Mouse (Mus musculus): ENCODE measurements around the gene Lhfpl4. TPM values are rescaled to one million over a fixed set of nuclear protein-coding genes. Genes with fewer than 3 reads are reported as not detected.

Gene Lhfpl4
- polyA plus RNA-seq, 1 experiment from 2014 or later: 1.3 TPM

GRCm38 (mm10) chr6:113161982-113162381 lies 33.2 kb downstream of the Lhfpl4 start:
- DNase-seq (ENCODE audit: low spot score): no peak
- Histone ChIP-seq H3K27me3 (ENCODE audit: low read depth, poor library complexity, severe bottlenecking) (no peaks in the 10 kb centered on the region), H3K4me3 (no peak overlapping the region), H3K27ac (no peak overlapping the region), H3K4me1 (no peaks in the 10 kb centered on the region), H3K9me3 (replicated peaks) (peaks cover 2% of the 10 kb centered on the region; the same call in 1 of the 2 replicates), H3K36me3 (peaks cover 24% of the 10 kb centered on the region)
- WGBS: 88% methylated on average over 1 of the region's 1 CpGs

GRCm38 (mm10) chr6:113160106-113160505 lies 35.1 kb downstream of the Lhfpl4 start:
- H3K27me3 ChIP-seq (ENCODE audit: low read depth, poor library complexity, severe bottlenecking): no peaks in the 10 kb centered on the region
- peaks cover 39% of the 10 kb centered on the region for H3K36me3 ChIP-seq
- H3K9me3 ChIP-seq (replicated peaks): peaks cover 2% of the 10 kb centered on the region; the same call in 1 of the 2 replicates
- no peak for DNase-seq (ENCODE audit: low spot score)
- H3K27ac ChIP-seq: no peak overlapping the region
- WGBS: 93% methylated on average over 10 of the region's 10 CpGs
- no peaks in the 10 kb centered on the region for H3K4me1 ChIP-seq
- no peak overlapping the region for H3K4me3 ChIP-seq

- H3K9me3 ChIP-seq (replicated peaks): no peaks in the 10 kb centered on the region
- H3K36me3 ChIP-seq: peaks cover 79% of the 10 kb centered on the region
- DNase-seq (ENCODE audit: low spot score): no peak
- H3K4me3 ChIP-seq: no peak overlapping the region
- no peaks in the 10 kb centered on the region for H3K4me1 ChIP-seq
- H3K27me3 ChIP-seq (ENCODE audit: low read depth, poor library complexity, severe bottlenecking): no peaks in the 10 kb centered on the region
- 94% methylated on average over 4 of the region's 4 CpGs for WGBS
- H3K27ac ChIP-seq: no peak overlapping the region
Observed at GRCm38 (mm10) chr6:113156064-113156463, 39.1 kb downstream of the Lhfpl4 start.

- peaks cover 84% of the 10 kb centered on the region for H3K36me3 ChIP-seq
- no peak overlapping the region for H3K4me3 ChIP-seq
- no peak for DNase-seq (ENCODE audit: low spot score)
- H3K27me3 ChIP-seq (ENCODE audit: low read depth, poor library complexity, severe bottlenecking): no peaks in the 10 kb centered on the region
- H3K27ac ChIP-seq: no peak overlapping the region
- H3K9me3 ChIP-seq (replicated peaks): no peaks in the 10 kb centered on the region
- WGBS: 92% methylated on average over 6 of the region's 6 CpGs
- H3K4me1 ChIP-seq: no peaks in the 10 kb centered on the region
Observed at GRCm38 (mm10) chr6:113154886-113155285, 40.3 kb downstream of the Lhfpl4 start.

- no peaks in the 10 kb centered on the region for H3K4me1 ChIP-seq
- no peaks in the 10 kb centered on the region for H3K9me3 ChIP-seq (replicated peaks)
- H3K27me3 ChIP-seq (ENCODE audit: low read depth, poor library complexity, severe bottlenecking): no peaks in the 10 kb centered on the region
- H3K36me3 ChIP-seq: peaks cover 89% of the 10 kb centered on the region
- 94% methylated on average over 8 of the region's 8 CpGs for WGBS
- DNase-seq (ENCODE audit: low spot score): no peak
- H3K4me3 ChIP-seq: no peak overlapping the region
- no peak overlapping the region for H3K27ac ChIP-seq
Observed at GRCm38 (mm10) chr6:113154071-113154470, 41.1 kb downstream of the Lhfpl4 start.

GRCm38 (mm10) chr6:113145249-113145648 lies 49.9 kb downstream of the Lhfpl4 start:
- no peak for DNase-seq (ENCODE audit: low spot score)
- WGBS: 97% methylated on average over 4 of the region's 4 CpGs
- Histone ChIP-seq H3K27me3 (ENCODE audit: low read depth, poor library complexity, severe bottlenecking) (no peaks in the 10 kb centered on the region), H3K9me3 (replicated peaks) (no peaks in the 10 kb centered on the region), H3K36me3 (peaks cover 100% of the 10 kb centered on the region), H3K4me1 (no peaks in the 10 kb centered on the region), H3K4me3 (no peak overlapping the region), H3K27ac (no peak overlapping the region)

- H3K9me3 ChIP-seq (replicated peaks): no peaks in the 10 kb centered on the region
- no peak overlapping the region for H3K27ac ChIP-seq
- H3K4me3 ChIP-seq: no peak overlapping the region
- H3K36me3 ChIP-seq: peaks cover 100% of the 10 kb centered on the region
- 96% methylated on average over 1 of the region's 1 CpGs for WGBS
- H3K27me3 ChIP-seq (ENCODE audit: low read depth, poor library complexity, severe bottlenecking): no peaks in the 10 kb centered on the region
- DNase-seq (ENCODE audit: low spot score): no peak
- no peaks in the 10 kb centered on the region for H3K4me1 ChIP-seq
Observed at GRCm38 (mm10) chr6:113144764-113145163, 50.4 kb downstream of the Lhfpl4 start.

- H3K4me3 ChIP-seq: no peak overlapping the region
- H3K27ac ChIP-seq: no peak overlapping the region
- H3K9me3 ChIP-seq (replicated peaks): no peaks in the 10 kb centered on the region
- peaks cover 100% of the 10 kb centered on the region for H3K36me3 ChIP-seq
- no peak for DNase-seq (ENCODE audit: low spot score)
- 85% methylated on average over 1 of the region's 1 CpGs for WGBS
- H3K27me3 ChIP-seq (ENCODE audit: low read depth, poor library complexity, severe bottlenecking): no peaks in the 10 kb centered on the region
- H3K4me1 ChIP-seq: no peaks in the 10 kb centered on the region
Observed at GRCm38 (mm10) chr6:113141389-113142094, 53.6 kb downstream of the Lhfpl4 start.

- no peaks in the 10 kb centered on the region for H3K4me1 ChIP-seq
- no peak overlapping the region for H3K4me3 ChIP-seq
- no peaks in the 10 kb centered on the region for H3K27me3 ChIP-seq (ENCODE audit: low read depth, poor library complexity, severe bottlenecking)
- no peaks in the 10 kb centered on the region for H3K9me3 ChIP-seq (replicated peaks)
- peaks cover 91% of the 10 kb centered on the region for H3K36me3 ChIP-seq
- no peak overlapping the region for H3K27ac ChIP-seq
- 90% methylated on average over 2 of the region's 2 CpGs for WGBS
- DNase-seq (ENCODE audit: low spot score): no peak
Observed at GRCm38 (mm10) chr6:113133360-113133759, 61.8 kb downstream of the Lhfpl4 start.

GRCm38 (mm10) chr6:113120806-113121205 lies 74.4 kb downstream of the Lhfpl4 start:
- DNase-seq (ENCODE audit: low spot score): no peak
- WGBS: 96% methylated on average over 10 of the region's 10 CpGs
- no peaks in the 10 kb centered on the region for H3K27me3 ChIP-seq (ENCODE audit: low read depth, poor library complexity, severe bottlenecking)
- peaks cover 100% of the 10 kb centered on the region for H3K36me3 ChIP-seq
- no peaks in the 10 kb centered on the region for H3K9me3 ChIP-seq (replicated peaks)
- no peak overlapping the region for H3K4me3 ChIP-seq
- H3K27ac ChIP-seq: no peak overlapping the region
- no peaks in the 10 kb centered on the region for H3K4me1 ChIP-seq

Other genes starting within 250 kb of the Lhfpl4 start
- gene Srgap3, start 248.1 kb downstream of the Lhfpl4 start, polyA plus RNA-seq (2016; fragmentation: Nextera tagmentation; extraction: Ambion mirVana): 2.1 and 3.8 TPM in 2 replicates
- 59.5 and 66.5 TPM in 2 replicates for gene Thumpd3, start 149.2 kb downstream of the Lhfpl4 start, polyA plus RNA-seq (2016; fragmentation: Nextera tagmentation; extraction: Ambion mirVana)
- 86.2 and 92.0 TPM in 2 replicates for gene Setd5, start 118.0 kb downstream of the Lhfpl4 start, polyA plus RNA-seq (2016; fragmentation: Nextera tagmentation; extraction: Ambion mirVana)
- gene Mtmr14, start 42.5 kb upstream of the Lhfpl4 start, polyA plus RNA-seq (2016; fragmentation: Nextera tagmentation; extraction: Ambion mirVana): 45.5 and 48.9 TPM in 2 replicates
- gene Cpne9, start 86.9 kb upstream of the Lhfpl4 start, polyA plus RNA-seq (2016; fragmentation: Nextera tagmentation; extraction: Ambion mirVana): 0.06 TPM in 2 replicates
- gene Brpf1, start 111.8 kb upstream of the Lhfpl4 start, polyA plus RNA-seq (2016; fragmentation: Nextera tagmentation; extraction: Ambion mirVana): 26.1 and 28.0 TPM in 2 replicates
- 19.1 and 19.5 TPM in 2 replicates for gene Ogg1, start 131.6 kb upstream of the Lhfpl4 start, polyA plus RNA-seq (2016; fragmentation: Nextera tagmentation; extraction: Ambion mirVana)
- 41.3 and 53.9 TPM in 2 replicates for gene Camk1, start 148.6 kb upstream of the Lhfpl4 start, polyA plus RNA-seq (2016; fragmentation: Nextera tagmentation; extraction: Ambion mirVana)
- 47.2 and 53.4 TPM in 2 replicates for gene Tada3, start 182.5 kb upstream of the Lhfpl4 start, polyA plus RNA-seq (2016; fragmentation: Nextera tagmentation; extraction: Ambion mirVana)
- gene Arpc4, start 182.7 kb upstream of the Lhfpl4 start, polyA plus RNA-seq (2016; fragmentation: Nextera tagmentation; extraction: Ambion mirVana): 383 and 393 TPM in 2 replicates
- gene Ttll3, start 193.9 kb upstream of the Lhfpl4 start, polyA plus RNA-seq (2016; fragmentation: Nextera tagmentation; extraction: Ambion mirVana): 2.7 and 4.1 TPM in 2 replicates
- 37.9 and 40.8 TPM in 2 replicates for gene Rpusd3, start 224.0 kb upstream of the Lhfpl4 start, polyA plus RNA-seq (2016; fragmentation: Nextera tagmentation; extraction: Ambion mirVana)
- gene Cidec, start 240.4 kb upstream of the Lhfpl4 start, polyA plus RNA-seq (2016; fragmentation: Nextera tagmentation; extraction: Ambion mirVana): not detected in 2 replicates
- gene Jagn1, start 247.2 kb upstream of the Lhfpl4 start, polyA plus RNA-seq (2016; fragmentation: Nextera tagmentation; extraction: Ambion mirVana): 90.3 and 98.5 TPM in 2 replicates

Data from limb, embryonic 10.5 days (tissue).